Mouse (Mus musculus) midbrain, embryonic 11.5 days (tissue): ENCODE results near the gene Cyfip2. TPM values are rescaled to one million over a fixed set of nuclear protein-coding genes. Genes with fewer than 3 reads are reported as not detected.

Source experiments
- ATAC-seq: fragments of 200-750 bp; cut with Nextera tagmentation; 2 replicates; pipeline ENCODE4 v1.8.0; 2017; ENCODE audit warnings: moderate TSS enrichment, moderate library complexity; ENCODE audit not compliant: low FRiP score
- DNase-seq: peaks from one replicate; pipeline ENCODE4 v3.0.0; 2015; ENCODE audit warnings: low spot score; ENCODE audit errors: missing footprints
- H3K27ac ChIP-seq: fragments of 300-500 bp; sonication (generic); 2 replicates; pipeline ENCODE4 v1.5.1; 2014; ENCODE audit warnings: low read depth, low read length
- H3K27me3 ChIP-seq: fragments of 300-500 bp; sonication (generic); 2 replicates; pipeline ENCODE4 v1.6.1; 2014; ENCODE audit warnings: mild to moderate bottlenecking, low read length, moderate library complexity, mixed read lengths; ENCODE audit not compliant: control insufficient read depth, insufficient read depth
- H3K36me3 ChIP-seq: fragments of 300-500 bp; sonication (generic); 2 replicates; pipeline ENCODE4 v1.6.1; 2014; ENCODE audit warnings: mild to moderate bottlenecking, low read length, moderate library complexity, mixed read lengths; ENCODE audit not compliant: control insufficient read depth, insufficient read depth
- H3K4me1 ChIP-seq: fragments of 300-500 bp; sonication (generic); 2 replicates; pipeline ENCODE4 v1.6.1; 2014; ENCODE audit warnings: low read length; ENCODE audit not compliant: control insufficient read depth, insufficient read depth
- H3K4me2 ChIP-seq: fragments of 300-500 bp; sonication (generic); 2 replicates; pipeline ENCODE4 v1.6.1; 2014; ENCODE audit warnings: mild to moderate bottlenecking, moderate library complexity
- H3K4me3 ChIP-seq: fragments of 300-500 bp; sonication (generic); 2 replicates; pipeline ENCODE4 v1.5.1; 2014; ENCODE audit warnings: low read depth, low read length
- H3K9ac ChIP-seq: fragments of 300-500 bp; sonication (generic); 2 replicates; pipeline ENCODE4 v1.6.1; 2014; ENCODE audit warnings: low read length
- H3K9me3 ChIP-seq: fragments of 300-500 bp; sonication (generic); 2 replicates; pipeline ENCODE4 v1.6.1; 2016; ENCODE audit warnings: low read length; ENCODE audit not compliant: control insufficient read depth
- WGBS: fragments of 180-500 bp; shearing (Covaris S2); extraction: QIAGEN DNeasy Blood & Tissue Kit; methylation state at CpG from one replicate; pipeline ENCODE4 v1.1.7; 2014; 5-methylcytosine and 5-hydroxymethylcytosine counted together
- polyA plus RNA-seq: library from polyadenylated mRNA; unstranded; fragments of >200 nt; fragmentation: Nextera tagmentation; extraction: Ambion mirVana; gene quantifications from 2 replicates; pipeline ENCODE4 v1.2.1, GENCODE M21; 2014

Cyfip2 gene
- polyA plus RNA-seq, 1 experiment from 2014 or later = 34.0 TPM

DNA sequence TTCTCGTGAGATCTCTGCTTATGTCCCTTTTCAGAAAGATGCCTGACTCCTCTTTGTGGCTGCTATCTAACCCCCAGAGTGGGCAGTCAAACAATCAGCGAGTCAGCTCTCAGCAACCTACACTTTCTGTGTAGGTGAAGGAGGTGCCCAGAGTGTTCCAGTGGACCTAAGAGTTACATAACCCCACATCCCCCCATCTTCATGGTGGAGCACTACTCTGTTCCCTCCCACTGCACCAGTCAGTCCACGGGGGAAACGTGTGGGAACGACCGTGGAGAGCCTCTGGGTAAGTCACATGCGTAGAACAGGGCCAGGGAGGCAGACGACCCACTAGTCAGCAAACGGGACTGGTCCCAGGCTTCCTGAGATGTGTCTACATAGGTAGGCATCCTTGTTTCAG, 93.3 kb downstream of the Cyfip2 start:
- Histone ChIP-seq H3K9ac (no peak overlapping the region), H3K36me3 (no peaks in the 10 kb centered on the region), H3K4me3 (no peak overlapping the region), H3K27ac (peak overlapping the region; percentile 50; the same call in 1 of the 2 replicates), H3K27me3 (no peaks in the 10 kb centered on the region), H3K9me3 (no peaks in the 10 kb centered on the region), H3K4me1 (peaks cover 9% of the 10 kb centered on the region), H3K4me2 (no peak overlapping the region)
- ATAC-seq = no peak
- no peak for DNase-seq
- 84% methylated on average over 9 of the region's 9 CpGs for WGBS

DNA sequence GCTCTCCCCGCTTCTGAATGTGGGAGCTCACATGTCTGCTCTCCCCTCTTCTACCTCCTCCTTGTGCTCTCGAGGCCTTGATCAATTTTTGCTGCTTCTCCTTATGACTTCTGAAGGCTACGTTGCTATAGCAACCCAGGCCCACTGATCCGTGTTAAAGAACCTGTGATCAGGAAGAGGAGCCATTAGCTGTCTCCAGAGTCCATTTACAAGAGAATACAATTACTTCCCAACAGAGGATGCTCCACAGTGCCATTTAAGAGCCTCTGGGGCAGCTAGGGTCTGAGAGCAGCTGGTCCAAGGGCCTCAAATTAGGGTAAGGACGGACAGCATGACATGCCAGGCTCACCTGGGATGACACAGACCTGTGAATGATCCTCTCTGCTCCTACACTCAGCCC, 94.1 kb downstream of the Cyfip2 start:
- Histone ChIP-seq H3K4me1 (peaks cover 9% of the 10 kb centered on the region), H3K4me3 (no peak overlapping the region), H3K9ac (no peak overlapping the region), H3K4me2 (no peak overlapping the region), H3K9me3 (no peaks in the 10 kb centered on the region), H3K36me3 (no peaks in the 10 kb centered on the region), H3K27me3 (no peaks in the 10 kb centered on the region), H3K27ac (peak overlapping the region; percentile 50; the same call in 1 of the 2 replicates)
- peak; percentile 62 for ATAC-seq
- no peak for DNase-seq
- WGBS = 21% methylated on average over 5 of the region's 5 CpGs

- ATAC-seq = no peak
These were observed 95.0 kb downstream of the Cyfip2 start for GRCm38 (mm10) chr11:46217686-46218085.

GRCm38 (mm10) chr11:46216669-46217068, 96.0 kb downstream of the Cyfip2 start:
- peaks cover 9% of the 10 kb centered on the region for H3K4me1 ChIP-seq
- ATAC-seq (no peak), DNase-seq (no peak)
- H3K27me3 ChIP-seq = no peaks in the 10 kb centered on the region
- 69% methylated on average over 7 of the region's 7 CpGs for WGBS
- no peaks in the 10 kb centered on the region for H3K9me3 ChIP-seq
- H3K36me3 ChIP-seq = no peaks in the 10 kb centered on the region
- H3K9ac ChIP-seq = no peak overlapping the region
- no peak overlapping the region for H3K4me3 ChIP-seq
- H3K27ac ChIP-seq = no peak overlapping the region
- H3K4me2 ChIP-seq = no peak overlapping the region

More at GRCm38 (mm10) chr11:46217686-46218085, 95.0 kb downstream of the Cyfip2 start:
- H3K9ac ChIP-seq = no peak overlapping the region
- DNase-seq = no peak
- no peaks in the 10 kb centered on the region for H3K36me3 ChIP-seq
- H3K27me3 ChIP-seq = no peaks in the 10 kb centered on the region
- no peaks in the 10 kb centered on the region for H3K9me3 ChIP-seq
- peaks cover 9% of the 10 kb centered on the region for H3K4me1 ChIP-seq
- WGBS = 81% methylated on average over 9 of the region's 9 CpGs
- no peak overlapping the region for H3K4me2 ChIP-seq
- no peak overlapping the region for H3K27ac ChIP-seq
- no peak overlapping the region for H3K4me3 ChIP-seq

DNA sequence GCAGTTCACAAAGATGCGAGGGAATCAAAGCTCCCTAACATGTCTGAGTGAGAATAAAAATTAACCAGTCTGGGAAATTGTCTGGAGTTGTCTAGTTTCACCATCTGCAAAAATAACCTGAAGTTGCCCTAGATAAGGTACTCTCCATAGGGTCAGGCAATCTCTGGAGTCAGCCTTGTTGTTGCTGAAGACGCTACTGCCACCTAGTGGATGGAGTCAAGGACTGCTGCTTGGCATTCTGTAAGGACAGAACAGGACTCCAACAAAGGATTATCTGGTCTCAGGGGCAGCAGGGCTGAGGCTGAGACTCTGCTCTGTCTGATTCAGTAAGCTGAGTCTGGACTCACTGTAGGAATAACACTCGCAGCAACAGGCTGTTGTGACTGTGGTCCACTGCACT, 97.3 kb downstream of the Cyfip2 start:
- DNase-seq = peak; percentile 93
- no peak overlapping the region for H3K27ac ChIP-seq
- H3K4me3 ChIP-seq = no peak overlapping the region
- H3K4me2 ChIP-seq = no peak overlapping the region
- peak; percentile 78 for ATAC-seq
- no peaks in the 10 kb centered on the region for H3K27me3 ChIP-seq
- 25% methylated on average over 3 of the region's 3 CpGs for WGBS
- H3K9ac ChIP-seq = no peak overlapping the region
- no peaks in the 10 kb centered on the region for H3K36me3 ChIP-seq
- H3K4me1 ChIP-seq = peaks cover 9% of the 10 kb centered on the region
- H3K9me3 ChIP-seq = no peaks in the 10 kb centered on the region

GRCm38 (mm10) chr11:46214368-46215230, 98.1 kb downstream of the Cyfip2 start:
- Histone ChIP-seq H3K4me3 (no peak overlapping the region), H3K9ac (no peak overlapping the region), H3K27ac (no peak overlapping the region), H3K4me2 (no peak overlapping the region), H3K9me3 (no peaks in the 10 kb centered on the region), H3K4me1 (peaks cover 9% of the 10 kb centered on the region), H3K36me3 (no peaks in the 10 kb centered on the region), H3K27me3 (no peaks in the 10 kb centered on the region)
- no peak for DNase-seq
- ATAC-seq = no peak
- 76% methylated on average over 14 of the region's 14 CpGs for WGBS

GRCm38 (mm10) chr11:46213844-46214243, 98.8 kb downstream of the Cyfip2 start:
- H3K36me3 ChIP-seq = no peaks in the 10 kb centered on the region
- H3K4me3 ChIP-seq = no peak overlapping the region
- H3K4me2 ChIP-seq = no peak overlapping the region
- ATAC-seq (no peak), DNase-seq (no peak)
- peaks cover 7% of the 10 kb centered on the region for H3K4me1 ChIP-seq
- H3K9me3 ChIP-seq = no peaks in the 10 kb centered on the region
- no peak overlapping the region for H3K9ac ChIP-seq
- 71% methylated on average over 5 of the region's 5 CpGs for WGBS
- H3K27me3 ChIP-seq = no peaks in the 10 kb centered on the region
- no peak overlapping the region for H3K27ac ChIP-seq

GRCm38 (mm10) chr11:46211858-46212257, 100.8 kb downstream of the Cyfip2 start:
- no peak overlapping the region for H3K27ac ChIP-seq
- WGBS = 22% methylated on average over 3 of the region's 3 CpGs

GRCm38 (mm10) chr11:46209884-46210283, 102.8 kb downstream of the Cyfip2 start:
- H3K27me3 ChIP-seq = no peaks in the 10 kb centered on the region
- no peak overlapping the region for H3K27ac ChIP-seq
- H3K9ac ChIP-seq = no peak overlapping the region
- H3K4me1 ChIP-seq = no peaks in the 10 kb centered on the region
- no peaks in the 10 kb centered on the region for H3K9me3 ChIP-seq
- DNase-seq (no peak), ATAC-seq (no peak)
- no peaks in the 10 kb centered on the region; the same call in 1 of the 2 replicates for H3K36me3 ChIP-seq
- H3K4me2 ChIP-seq = no peak overlapping the region
- WGBS = 53% methylated on average over 2 of the region's 2 CpGs
- H3K4me3 ChIP-seq = no peak overlapping the region

More at GRCm38 (mm10) chr11:46211858-46212257, 100.8 kb downstream of the Cyfip2 start:
- ATAC-seq (no peak), DNase-seq (no peak)
- H3K9ac ChIP-seq = no peak overlapping the region
- no peaks in the 10 kb centered on the region for H3K9me3 ChIP-seq
- H3K4me2 ChIP-seq = no peak overlapping the region
- H3K27me3 ChIP-seq = no peaks in the 10 kb centered on the region
- no peaks in the 10 kb centered on the region for H3K4me1 ChIP-seq
- no peak overlapping the region for H3K4me3 ChIP-seq
- H3K36me3 ChIP-seq = no peaks in the 10 kb centered on the region; the same call in 1 of the 2 replicates
